Mouse (Mus musculus) brain, embryonic 18.5 days (tissue): ENCODE measurements at regions not wholly inside any gene's neighbourhood (a gene's known extent, or its start where the extent isn't known, plus 50 kb on each side); places are given as distances from the start of the nearest gene placed in this dataset.

ENCODE experiments used
- DNase-seq: peaks from one replicate; pipeline ENCODE4 v3.0.0-alpha.2; 2012; ENCODE audit warnings: low read depth, low spot score

GRCm38 (mm10) chr15:59169831-59170230 lies 280.7 kb downstream of the Gm49356 start:
- no peak for DNase-seq

- DNase-seq, result no peak
Observed at GRCm38 (mm10) chr15:59171120-59171519, 282.0 kb downstream of the Gm49356 start.

- no peak for DNase-seq
Observed at GRCm38 (mm10) chr15:59173452-59174245, 284.6 kb downstream of the Gm49356 start.

- DNase-seq, result no peak
Observed at GRCm38 (mm10) chr15:59174246-59174751, 285.2 kb downstream of the Gm49356 start.

DNA sequence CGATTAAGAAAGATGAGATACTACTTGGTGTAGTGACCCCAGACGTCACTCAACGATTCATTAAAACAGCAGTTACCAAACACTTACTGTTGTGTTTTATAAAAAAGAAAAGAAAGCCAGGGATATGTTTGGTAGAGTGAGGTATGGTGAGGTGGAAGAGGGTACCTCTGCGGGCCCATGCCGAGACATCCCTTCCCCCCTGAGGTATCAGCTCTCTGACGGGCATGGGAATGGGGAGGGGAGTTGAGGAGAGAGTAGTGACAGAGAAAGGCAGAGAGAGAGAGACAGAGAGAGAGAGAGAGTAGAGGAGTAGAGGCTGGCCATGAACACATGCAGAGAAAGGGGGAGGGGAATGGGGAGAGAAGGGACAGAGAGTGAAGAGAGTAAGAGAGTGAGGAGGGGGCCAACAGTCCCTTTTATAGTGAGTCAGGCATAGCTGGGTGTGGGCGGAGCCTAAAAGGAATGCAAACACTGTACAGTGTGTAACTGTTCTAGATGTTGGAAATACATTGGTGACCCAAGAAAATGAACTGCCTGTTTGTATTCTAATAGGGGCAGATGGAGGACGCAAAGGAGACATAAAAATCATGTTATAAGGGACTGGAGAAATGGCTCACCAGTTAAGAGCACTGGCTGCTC lies 285.9 kb downstream of the Gm49356 start:
- no peak for DNase-seq

DNA sequence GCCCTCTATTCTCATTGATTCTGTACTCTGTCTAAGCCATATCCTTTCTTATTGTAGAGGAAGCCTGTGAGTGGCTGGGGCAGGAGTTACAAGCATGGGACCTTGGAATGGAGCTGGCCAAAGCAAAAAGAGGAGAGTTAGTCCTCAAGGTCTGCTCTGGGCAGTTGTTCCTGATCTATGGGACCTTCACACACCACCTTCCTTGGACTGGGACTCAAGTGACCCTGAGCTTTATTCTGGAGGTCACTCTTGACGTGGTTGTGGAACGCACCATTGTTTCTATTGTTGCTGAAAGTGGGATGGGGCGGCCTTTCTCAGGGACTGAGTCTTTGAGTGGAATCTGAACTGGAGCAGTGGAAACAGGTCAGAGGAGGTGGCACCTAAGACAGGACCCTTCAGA lies 291.0 kb downstream of the Gm49356 start:
- DNase-seq, result no peak

DNA sequence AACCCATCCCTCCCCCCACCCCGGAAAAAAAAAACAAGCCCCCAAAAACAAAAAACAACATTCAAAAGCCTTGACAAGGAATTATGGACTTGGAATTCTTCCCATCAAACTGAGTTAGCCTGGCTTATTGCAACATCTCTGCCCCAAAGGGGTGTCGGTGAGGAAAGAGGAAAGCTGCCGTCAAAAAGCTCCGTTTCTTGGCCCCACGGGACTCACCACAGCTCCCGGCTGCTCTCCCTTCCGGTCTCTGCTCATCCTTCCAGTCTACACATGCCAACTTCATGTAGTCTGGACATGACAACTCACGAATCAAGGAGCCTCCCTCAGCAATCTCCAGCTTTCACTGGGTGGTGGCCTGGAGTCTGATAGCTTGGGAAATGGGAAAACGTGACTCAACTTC lies 295.4 kb downstream of the Gm49356 start:
- DNase-seq, result no peak

- DNase-seq, result no peak
Observed at GRCm38 (mm10) chr15:59187566-59187965, 298.5 kb downstream of the Gm49356 start.

- no peak for DNase-seq
Observed at GRCm38 (mm10) chr15:59188371-59188770, 299.3 kb downstream of the Gm49356 start.

DNA sequence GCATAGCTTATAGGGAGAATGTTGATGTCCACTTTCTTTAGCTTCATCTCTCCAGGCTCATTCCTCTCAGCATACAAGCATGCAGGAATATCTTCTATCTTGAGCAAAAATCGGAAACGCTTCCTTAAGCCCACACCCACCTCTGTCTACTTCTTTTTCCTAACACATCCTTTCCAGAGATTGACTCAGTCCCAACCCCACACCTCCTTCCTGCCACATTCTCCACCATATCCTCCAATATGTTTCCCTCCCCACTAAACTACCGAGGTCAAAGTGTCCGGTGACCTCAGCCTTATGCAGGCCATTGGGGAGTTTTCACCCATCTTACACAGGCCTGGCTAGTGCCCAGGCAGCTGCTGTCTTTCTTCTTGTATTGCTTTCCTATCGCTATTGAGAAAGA lies 301.4 kb downstream of the Gm49356 start:
- no peak for DNase-seq

GRCm38 (mm10) chr15:59194421-59194820 lies 305.3 kb downstream of the Gm49356 start:
- no peak for DNase-seq

DNA sequence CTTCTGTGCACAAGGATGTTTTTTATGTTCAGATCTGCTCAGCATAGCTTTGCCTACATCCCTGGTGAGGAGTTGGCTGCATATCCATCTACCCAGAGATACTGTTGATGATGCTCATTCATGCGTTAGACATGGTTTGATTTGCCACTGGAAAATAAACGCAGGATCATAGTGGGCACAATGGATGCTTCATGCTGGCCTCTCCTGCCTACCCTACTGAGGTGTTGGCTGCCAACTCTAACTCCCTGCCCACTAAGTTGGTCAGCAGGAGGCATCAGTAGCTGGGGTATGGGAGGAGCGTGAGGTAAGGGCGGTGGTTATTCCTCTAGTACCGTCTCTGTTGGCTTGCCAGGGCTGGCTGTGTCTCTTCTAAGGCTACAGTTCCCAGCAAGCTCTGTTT lies 307.3 kb downstream of the Gm49356 start:
- no peak for DNase-seq

DNA sequence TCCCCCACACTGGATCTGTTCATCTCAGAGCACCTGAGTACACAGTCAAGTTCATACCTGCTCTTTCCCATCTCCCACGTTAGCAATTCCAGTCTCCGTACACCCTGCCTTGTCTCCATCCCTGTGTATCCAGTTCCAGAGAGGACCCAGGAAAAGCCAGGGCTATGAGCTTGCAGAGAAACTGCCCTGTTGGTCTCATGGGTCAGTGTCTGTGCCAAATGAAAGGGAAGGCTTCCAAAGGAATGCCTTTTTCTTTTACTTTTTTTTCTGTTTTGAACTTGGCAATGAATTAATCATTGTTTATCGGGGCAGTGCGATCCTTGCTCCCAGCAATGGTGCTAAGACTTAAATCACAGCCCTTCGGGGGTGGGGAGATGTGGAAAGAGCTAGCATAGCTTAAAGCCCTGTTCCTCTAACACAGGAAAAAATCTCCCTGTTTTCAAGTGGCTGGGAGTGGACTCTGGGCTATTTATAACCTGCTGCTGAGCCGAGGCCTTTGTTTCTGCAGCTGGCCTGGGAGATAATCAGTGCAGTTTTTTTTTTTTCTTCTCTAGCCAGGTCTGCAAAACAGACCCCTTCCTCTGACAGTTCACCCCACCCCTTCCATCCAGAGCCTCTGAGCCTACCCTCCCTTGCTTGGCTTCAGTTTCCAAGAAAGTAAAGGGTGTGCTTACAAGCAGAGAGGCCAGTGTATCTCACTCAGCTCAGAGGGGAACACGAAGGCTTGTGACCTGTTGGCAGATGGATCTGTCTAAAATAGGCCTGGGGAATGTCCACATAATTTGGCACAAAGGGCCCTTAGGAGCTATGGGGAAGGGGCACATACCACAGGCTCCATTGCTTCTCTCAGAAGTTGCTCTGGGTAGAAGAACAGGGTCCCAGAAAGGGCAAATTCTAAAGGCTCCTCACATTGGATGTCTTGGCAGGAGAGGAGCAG lies 308.6 kb downstream of the Gm49356 start:
- DNase-seq, result no peak

GRCm38 (mm10) chr15:59201386-59201785 lies 312.3 kb downstream of the Gm49356 start:
- no peak for DNase-seq

- no peak for DNase-seq
Observed at GRCm38 (mm10) chr15:59201894-59202670, 313.0 kb downstream of the Gm49356 start.

DNA sequence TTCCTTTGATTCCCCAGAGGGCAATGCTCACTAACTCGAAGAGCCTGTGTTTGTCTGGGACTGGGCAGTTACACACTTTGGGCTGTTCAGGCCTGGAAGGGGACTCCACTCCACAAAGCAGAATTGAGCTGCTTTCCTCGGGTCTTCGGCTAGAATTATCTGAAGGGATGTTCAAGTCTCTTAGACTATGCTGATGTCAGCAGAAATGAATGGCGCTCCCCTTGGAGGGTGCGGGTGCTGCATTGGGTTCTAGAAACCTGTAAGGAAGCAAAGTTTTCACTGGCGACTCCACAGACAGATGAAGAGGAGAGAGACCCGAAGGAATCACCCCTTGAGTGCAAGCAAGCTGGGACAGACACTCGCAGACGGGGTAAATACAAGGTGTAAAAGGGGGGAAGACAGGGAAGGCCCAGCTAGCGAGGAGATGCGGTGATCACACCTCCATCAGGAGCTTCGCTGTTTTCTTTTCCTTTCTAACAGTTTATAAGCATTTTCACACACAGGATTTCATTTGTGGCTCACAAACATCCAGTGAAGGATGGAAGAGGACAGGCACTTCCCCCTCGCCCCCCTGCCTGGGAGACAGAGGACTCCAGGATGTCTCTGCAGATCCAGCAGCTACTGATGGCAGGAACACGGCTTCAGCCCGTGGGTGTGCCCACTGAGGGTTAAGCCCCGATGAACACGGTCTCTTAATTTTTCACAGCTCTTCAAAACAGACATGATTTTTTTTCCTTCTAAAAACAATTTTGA lies 314.2 kb downstream of the Gm49356 start:
- no peak for DNase-seq

GRCm38 (mm10) chr15:59203850-59204625 lies 314.9 kb downstream of the Gm49356 start:
- DNase-seq, result no peak

GRCm38 (mm10) chr15:59205091-59205490 lies 316.0 kb downstream of the Gm49356 start:
- no peak for DNase-seq

DNA sequence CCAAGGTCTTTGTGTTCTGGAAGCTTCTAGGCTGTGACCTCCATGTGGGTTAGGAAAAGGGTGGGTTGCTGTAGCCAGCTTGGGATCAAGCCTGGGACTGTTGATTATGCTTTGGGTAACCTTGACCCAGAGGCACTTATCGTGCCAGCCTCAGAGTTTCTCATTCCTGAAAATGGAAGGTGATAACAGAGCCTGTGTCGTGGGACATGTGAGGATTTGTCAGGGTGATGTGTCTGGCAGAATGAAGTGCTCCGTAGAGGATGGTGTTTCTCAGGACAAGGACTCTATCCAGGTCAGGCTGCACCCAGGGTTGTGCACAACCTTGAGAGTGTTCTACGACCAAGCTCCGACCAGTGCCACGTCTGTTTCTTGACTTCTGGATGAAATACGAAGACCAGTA lies 316.4 kb downstream of the Gm49356 start:
- no peak for DNase-seq

GRCm38 (mm10) chr15:59206636-59207035 lies 317.5 kb downstream of the Gm49356 start:
- DNase-seq, result no peak
